Mouse (Mus musculus) gastrocnemius, postnatal 10 days (tissue): ENCODE measurements around the gene Mrtfa. TPM values are rescaled to one million over a fixed set of nuclear protein-coding genes. Genes with fewer than 3 reads are reported as not detected.

Experiments used
- DNase-seq: peaks from one replicate; pipeline ENCODE4 v3.0.0; 2021; ENCODE audit warnings: mixed read lengths
- total RNA-seq, 2 experiments: library from RNA; stranded (reverse); gene quantifications; 2 replicates each; pipeline ENCODE4 v1.2.3; 2021

Mrtfa gene
- total RNA-seq, 2 experiments from 2014 or later, result 39.2 to 50.1 TPM

- DNase-seq, result no peak
Measured at GRCm38 (mm10) chr15:81155845-81156244, 34.7 kb downstream of the Mrtfa start.

GRCm38 (mm10) chr15:81154846-81155624, 35.5 kb downstream of the Mrtfa start:
- DNase-seq, result no peak

- DNase-seq, result no peak
Measured at GRCm38 (mm10) chr15:81141956-81142576, 48.5 kb downstream of the Mrtfa start.

GRCm38 (mm10) chr15:81140004-81140403, 50.6 kb downstream of the Mrtfa start:
- no peak for DNase-seq

GRCm38 (mm10) chr15:81137298-81137697, 53.3 kb downstream of the Mrtfa start:
- peak; percentile 12 for DNase-seq

- DNase-seq, result no peak
Measured at GRCm38 (mm10) chr15:81133781-81134180, 56.8 kb downstream of the Mrtfa start.

GRCm38 (mm10) chr15:81131152-81131551, 59.4 kb downstream of the Mrtfa start:
- no peak for DNase-seq

- no peak for DNase-seq
Measured at GRCm38 (mm10) chr15:81129970-81130369, 60.6 kb downstream of the Mrtfa start.

- DNase-seq, result no peak
Measured at GRCm38 (mm10) chr15:81128155-81128838, 62.3 kb downstream of the Mrtfa start.

- no peak for DNase-seq
Measured at GRCm38 (mm10) chr15:81124282-81124681, 66.3 kb downstream of the Mrtfa start.

- DNase-seq, result no peak
Measured at GRCm38 (mm10) chr15:81123122-81123521, 67.4 kb downstream of the Mrtfa start.

GRCm38 (mm10) chr15:81122535-81122934, 68.0 kb downstream of the Mrtfa start:
- no peak for DNase-seq

GRCm38 (mm10) chr15:81122078-81122477, 68.5 kb downstream of the Mrtfa start:
- no peak for DNase-seq

- DNase-seq, result no peak
Measured at GRCm38 (mm10) chr15:81120946-81121345, 69.6 kb downstream of the Mrtfa start.

GRCm38 (mm10) chr15:81120140-81120539, 70.4 kb downstream of the Mrtfa start:
- DNase-seq, result no peak

GRCm38 (mm10) chr15:81118226-81118625, 72.3 kb downstream of the Mrtfa start:
- DNase-seq, result no peak

GRCm38 (mm10) chr15:81112589-81112988, 78.0 kb downstream of the Mrtfa start:
- DNase-seq, result no peak

- no peak for DNase-seq
Measured at GRCm38 (mm10) chr15:81110315-81110714, 80.2 kb downstream of the Mrtfa start.

- no peak for DNase-seq
Measured at GRCm38 (mm10) chr15:81105962-81106361, 84.6 kb downstream of the Mrtfa start.

GRCm38 (mm10) chr15:81104585-81105259, 85.8 kb downstream of the Mrtfa start:
- DNase-seq, result no peak

GRCm38 (mm10) chr15:81103500-81103899, 87.1 kb downstream of the Mrtfa start:
- DNase-seq, result no peak

GRCm38 (mm10) chr15:81102274-81102879, 88.2 kb downstream of the Mrtfa start:
- no peak for DNase-seq
